Mouse (Mus musculus): ENCODE results near the gene Bhlhe23. TPM values are rescaled to one million over a fixed set of nuclear protein-coding genes. Genes with fewer than 3 reads are reported as not detected.

The Bhlhe23 gene
- total RNA-seq, 2 experiments from 2014 or later = not detected

DNA sequence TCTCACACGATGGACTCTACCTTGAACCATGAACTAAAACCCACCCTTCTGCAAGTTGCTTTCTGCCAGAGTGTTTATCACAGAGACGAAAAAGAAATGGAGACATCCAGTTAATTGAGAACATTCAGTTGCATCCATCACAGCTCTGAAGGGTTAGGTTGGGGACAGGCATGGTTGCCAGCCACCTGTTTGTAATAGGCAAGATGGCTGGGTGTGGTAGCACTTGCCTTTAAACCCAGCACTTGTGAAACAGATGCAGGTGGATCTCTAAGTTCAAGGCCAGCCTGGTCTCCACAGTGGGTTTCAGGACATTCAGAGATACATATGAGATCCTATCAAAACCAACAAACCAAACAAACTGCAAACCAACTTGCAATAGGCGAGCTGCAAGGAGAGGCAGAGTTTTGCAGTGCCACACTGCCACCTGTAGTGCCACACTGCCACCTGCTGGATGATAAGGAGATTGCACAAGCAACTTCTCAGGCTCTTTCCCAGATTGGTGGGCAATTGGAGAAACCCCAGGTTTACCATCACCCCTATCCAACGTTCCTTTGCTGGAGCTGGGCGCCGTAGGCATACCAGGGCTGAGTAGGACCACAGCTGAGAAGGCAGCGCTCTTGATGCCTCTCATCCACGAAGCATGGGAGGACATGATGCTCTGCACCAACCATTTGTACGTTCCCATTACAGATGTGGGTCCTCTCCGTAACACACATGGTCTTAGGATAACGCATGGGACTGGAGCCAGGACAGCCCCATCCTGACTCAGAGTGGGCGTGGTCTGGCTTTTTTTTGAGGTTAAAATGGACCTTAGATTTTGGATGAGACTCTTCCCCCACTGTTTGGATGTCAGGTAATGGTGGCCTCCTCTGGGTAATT is 2.8 kb upstream of the Bhlhe23 start:
- DNase-seq = peak; percentile 64
- intact Hi-C loops (cut with DNase I) = loop anchor here (10.0 kb wide), 2 partner anchors 195 to 305 kb away; partner anchors contain the start of genes Mrgbp and Ogfr

DNA sequence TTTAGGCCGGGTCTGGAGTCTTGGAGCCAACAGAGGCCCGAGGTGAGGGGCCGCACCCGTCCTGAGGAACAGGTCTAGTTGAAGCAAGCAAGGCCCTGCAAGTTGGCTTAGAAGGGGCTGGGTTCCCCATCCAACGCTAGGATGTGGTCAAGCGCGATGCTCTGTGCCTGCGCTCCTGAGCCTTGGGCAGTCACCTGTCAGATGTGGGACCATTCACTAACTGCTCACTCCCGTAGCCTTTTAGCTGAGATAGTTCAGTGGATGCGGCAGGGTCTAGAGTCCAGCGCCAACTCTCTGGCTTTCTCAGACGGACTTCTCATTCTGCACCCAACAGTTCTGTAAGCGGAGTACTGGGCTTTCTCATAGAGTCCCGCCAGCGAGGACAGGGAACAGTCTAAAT is 1.1 kb downstream of the Bhlhe23 start:
- intact Hi-C loops (cut with DNase I) = loop anchor here (10.0 kb wide), 2 partner anchors 191 to 301 kb away; partner anchors contain the start of genes Mrgbp and Ogfr
- DNase-seq = no peak

DNA sequence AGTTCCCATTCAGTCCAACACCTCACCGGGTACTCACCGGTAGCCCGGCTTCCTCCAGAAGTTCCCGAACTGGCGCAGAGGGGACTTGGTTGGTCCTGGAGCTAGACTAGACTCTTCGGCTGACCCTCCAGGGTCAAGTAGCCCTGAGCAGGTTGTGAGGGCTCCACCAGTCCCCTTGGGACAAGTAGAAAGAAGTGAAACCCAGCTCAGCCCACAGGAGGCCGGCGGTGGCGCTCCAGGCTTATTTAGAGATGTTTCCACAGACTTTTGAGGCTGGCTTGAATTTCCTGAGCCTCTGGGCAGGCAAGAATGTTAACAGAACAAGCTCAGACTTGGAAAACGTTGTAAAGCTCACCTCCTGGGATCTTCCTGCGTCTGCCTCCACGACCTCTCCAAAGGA is 1.5 kb downstream of the Bhlhe23 start:
- intact Hi-C loops (cut with DNase I) = loop anchor here (10.0 kb wide), 2 partner anchors 190 to 300 kb away; partner anchors contain the start of genes Mrgbp and Ogfr
- DNase-seq = no peak

DNA sequence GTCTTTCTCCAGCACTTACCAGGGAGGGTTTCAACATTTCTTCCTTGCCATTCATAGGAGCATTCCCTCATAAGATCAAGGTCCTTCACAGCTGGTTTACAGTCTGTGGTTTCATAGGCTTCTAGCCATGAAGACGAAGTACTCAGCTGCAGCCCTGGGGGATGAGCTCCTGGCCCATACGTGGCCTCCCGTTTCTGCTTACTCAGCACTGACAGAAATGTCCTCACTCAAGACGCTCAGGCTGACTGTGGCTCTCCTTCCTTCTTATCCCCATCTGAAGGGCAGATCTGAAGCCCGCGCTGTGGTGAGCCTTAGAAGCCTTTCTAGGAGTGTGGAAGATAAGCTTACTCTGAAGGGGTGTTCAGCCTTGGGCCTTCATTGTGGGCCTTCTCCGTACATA is 11.0 kb downstream of the Bhlhe23 start:
- intact Hi-C loops (cut with DNase I) = no loop called here
- DNase-seq = no peak

DNA sequence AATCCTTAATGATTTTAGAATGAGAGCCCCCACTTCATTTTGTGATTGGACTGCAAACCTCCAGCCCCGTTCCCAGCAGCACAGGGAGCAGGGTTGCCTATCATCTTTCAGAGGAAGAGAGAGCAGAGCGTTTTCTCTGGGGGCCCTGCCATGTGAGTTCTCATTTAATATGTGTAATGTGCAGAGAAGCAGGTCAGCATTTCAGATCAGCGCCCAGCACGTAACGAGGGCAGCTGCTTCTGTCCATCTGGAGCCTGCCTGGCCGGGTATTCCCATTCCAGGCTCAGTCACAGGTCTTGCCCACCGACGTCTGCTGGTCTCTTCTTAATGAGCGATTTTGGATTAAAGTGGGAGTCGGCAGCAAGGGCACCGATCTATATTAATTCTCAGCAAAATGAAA is 11.7 kb downstream of the Bhlhe23 start:
- intact Hi-C loops (cut with DNase I) = no loop called here
- peak; percentile 56 for DNase-seq

DNA sequence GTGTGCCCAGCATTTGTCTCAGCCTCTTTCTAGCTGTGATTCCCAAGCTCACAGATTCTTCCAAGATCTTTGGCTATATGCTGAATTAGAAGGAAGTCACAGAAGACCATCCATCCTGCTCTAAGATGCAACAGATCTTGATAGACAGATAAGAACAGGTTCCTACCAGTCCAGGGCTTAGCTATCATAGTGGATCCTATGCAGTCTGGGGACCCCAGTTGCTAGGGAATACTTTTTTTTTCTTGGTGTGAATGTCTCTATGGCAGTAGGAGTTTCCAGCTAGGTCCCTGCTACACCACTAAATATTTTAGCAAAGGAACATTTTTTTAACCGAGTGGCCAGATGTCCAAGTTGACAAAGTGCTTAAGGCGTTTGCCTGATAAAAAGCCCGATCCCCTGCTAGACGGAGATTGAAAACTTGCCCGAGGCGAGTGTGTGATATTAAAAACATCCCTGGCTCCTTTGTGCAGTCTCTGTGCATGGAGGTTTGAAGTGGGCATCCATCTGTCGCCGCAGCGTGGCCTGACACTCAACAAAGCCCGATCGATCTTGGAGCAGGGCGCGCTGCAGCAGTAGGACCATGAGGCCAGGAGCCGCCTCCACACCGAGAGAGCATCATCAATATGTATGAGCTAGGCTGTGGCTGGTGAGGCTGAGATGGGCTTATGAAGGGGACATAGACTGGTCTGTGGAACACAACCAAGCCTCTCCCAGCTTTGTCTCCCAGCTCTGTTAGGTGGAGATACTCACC is 18.0 kb downstream of the Bhlhe23 start:
- DNase-seq = peak; percentile 21
- intact Hi-C loops (cut with DNase I) = no loop called here

DNA sequence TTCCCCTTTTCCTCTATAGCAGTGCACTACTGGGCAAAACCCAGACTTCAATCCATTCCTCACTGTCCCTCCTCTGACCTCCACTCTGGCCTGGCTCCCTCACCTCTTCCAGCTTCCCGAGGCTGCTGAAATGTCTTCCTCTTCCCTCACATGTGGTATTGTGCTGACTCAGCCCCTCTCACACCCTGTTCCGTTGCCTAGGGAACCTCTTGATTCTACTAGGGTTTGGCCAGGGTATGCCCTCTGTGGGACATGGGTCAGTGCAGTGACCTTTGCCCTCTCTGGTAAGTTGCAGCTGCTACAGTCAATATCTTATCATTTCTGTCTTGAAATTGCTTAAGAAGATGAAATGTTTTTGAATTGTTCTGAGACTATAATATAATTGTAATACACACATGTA is 19.9 kb downstream of the Bhlhe23 start:
- intact Hi-C loops (cut with DNase I) = no loop called here

DNA sequence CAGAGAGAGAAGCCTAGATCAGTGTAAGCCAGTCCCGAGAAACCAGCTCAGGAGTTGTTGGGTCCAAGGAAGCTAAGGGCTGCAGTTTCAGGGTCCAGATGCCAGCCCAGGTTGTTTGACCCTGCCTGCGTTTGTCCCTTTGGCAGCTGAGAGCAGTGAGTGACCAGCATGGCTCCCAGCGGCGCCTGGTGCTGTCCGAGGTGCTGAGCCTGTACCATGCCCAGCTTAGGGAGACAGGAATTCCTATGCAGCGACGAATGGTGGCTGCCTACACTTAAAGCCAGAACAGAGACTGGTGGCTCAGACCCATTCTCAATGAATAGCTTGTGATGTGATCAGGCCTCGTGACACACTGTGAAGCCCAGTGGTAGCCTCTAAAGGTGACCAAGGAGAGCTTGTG is 20.8 kb downstream of the Bhlhe23 start:
- peak; percentile 26 for DNase-seq

More for the DNA sequence above, 19.9 kb downstream of the Bhlhe23 start:
- DNase-seq = no peak

DNA sequence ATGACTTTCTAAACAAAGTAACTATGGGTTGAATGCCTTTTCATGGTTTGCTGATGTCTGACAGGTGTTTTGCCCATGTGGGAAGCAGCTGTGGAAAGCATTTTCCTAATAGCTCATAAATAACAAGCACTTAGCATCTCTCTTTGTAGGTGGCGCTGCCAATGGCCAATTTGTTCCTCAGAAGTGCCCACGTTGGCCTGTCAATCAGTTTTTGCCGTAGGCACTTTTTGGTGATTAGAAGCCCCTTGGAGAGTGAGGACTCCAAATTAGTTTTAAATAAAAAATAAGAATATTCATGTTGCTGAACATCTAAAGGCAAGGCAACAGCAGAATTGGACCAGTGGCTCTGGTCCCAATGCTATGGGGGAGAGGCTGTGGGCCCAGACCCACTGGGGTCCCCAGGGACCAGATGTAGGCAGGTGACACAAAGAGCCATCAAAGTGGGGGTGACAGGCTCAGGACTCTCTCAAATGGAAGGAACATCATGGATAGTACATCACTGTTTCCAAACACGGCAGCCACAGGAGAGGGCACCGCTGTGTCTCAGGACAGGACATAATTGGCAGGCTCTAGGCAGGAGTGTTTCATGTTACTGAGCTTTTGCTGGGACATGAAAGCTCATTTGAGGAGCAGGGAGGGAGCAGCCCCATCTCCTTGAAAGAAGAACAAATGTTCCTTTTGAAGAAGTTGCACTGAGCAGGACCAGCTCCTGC is 21.6 kb downstream of the Bhlhe23 start:
- no peak for DNase-seq
- intact Hi-C loops (cut with DNase I) = no loop called here

More for the DNA sequence above, 20.8 kb downstream of the Bhlhe23 start:
- intact Hi-C loops (cut with DNase I) = no loop called here

DNA sequence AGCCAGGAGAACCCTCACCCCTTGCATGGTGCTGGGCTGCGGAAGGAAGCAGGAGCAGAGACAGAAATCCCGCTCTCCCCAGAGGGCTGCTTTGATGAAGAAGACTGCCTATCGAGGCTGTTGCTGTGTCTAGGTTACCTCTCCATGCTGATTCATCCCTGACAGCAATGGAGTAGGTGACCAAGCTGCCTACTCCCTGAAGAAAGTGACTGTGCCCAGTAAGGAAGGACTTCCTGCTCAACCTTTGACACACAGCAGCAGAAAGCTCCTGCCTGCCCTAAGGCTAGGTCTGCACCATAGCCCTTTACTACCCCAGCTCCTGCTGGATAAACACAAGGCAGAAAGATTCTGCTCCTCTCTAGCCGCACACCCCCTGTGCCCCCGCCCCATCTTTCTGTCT is 27.8 kb downstream of the Bhlhe23 start:
- intact Hi-C loops (cut with DNase I) = loop anchor here (10.0 kb wide), 1 partner anchor 164 kb away; the partner anchor contains the start of genes Mrgbp and Ogfr
- DNase-seq = no peak

DNA sequence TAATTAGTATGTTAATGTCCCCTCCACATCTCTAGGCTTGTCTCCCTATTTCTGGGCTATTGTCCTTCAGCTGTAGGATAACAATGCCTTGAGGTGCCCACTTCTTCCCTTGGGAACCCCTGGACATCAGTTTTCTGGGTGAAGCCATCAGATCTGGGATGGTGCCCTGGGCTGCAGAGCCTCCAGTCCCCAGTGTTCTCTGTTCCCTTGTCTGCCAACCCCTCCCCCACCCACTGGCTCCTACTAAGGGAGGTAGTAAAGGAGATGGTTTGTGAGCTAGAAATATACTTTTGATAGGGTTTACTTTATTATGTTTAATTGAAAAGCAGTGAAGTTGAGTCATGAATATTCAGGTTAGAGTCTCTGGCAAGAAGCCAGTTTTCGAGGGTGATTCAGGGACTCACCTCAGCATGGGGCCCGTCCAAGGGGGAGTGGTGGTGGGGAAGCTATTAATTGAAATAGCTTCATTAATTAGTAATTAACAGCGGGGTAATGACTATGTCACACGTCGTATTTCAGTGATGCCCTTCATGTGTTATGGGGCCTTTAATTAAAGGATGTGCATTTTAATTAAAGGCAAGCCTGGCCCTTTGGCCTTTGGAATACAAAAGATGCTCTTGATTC is 30.0 kb downstream of the Bhlhe23 start:
- peak; percentile 13 for DNase-seq
- intact Hi-C loops (cut with DNase I) = loop anchor here (10.0 kb wide), 1 partner anchor 162 kb away; the partner anchor contains the start of genes Mrgbp and Ogfr

DNA sequence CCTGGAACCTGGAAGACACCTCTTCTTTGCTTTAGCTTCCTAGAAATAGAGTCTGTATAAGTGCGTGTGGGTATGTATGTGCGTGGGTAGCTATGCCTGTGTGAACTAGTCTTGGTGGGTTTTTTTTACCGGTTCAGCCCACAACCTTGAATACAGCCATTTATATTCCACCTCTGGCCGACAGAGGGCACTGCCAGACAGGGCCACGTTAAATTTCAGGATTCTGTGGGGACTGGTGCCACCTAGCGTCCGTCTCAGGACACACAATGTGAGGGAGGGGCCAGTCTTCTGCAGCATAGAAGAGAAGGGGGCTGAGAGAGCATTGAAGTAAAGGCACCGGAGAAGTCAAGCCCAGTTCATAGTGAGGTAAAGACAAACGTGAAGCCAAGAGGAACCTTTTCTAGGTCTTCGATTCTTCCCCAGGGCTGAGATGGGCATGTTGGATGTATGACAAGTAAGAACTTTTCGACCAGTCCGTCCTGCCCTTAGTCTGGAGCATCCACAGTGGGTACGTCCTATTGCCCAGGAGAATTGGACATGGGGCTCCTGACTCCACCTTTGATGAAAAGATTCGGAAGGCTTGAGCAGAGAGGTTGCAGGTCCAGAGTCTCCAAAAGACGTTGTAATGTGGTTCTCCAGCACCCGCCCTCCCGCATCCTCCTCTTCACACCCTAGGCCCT is 31.3 kb downstream of the Bhlhe23 start:
- intact Hi-C loops (cut with DNase I) = loop anchor here (10.0 kb wide), 1 partner anchor 161 kb away; the partner anchor contains the start of genes Mrgbp and Ogfr
- peak; percentile 90 for DNase-seq

DNA sequence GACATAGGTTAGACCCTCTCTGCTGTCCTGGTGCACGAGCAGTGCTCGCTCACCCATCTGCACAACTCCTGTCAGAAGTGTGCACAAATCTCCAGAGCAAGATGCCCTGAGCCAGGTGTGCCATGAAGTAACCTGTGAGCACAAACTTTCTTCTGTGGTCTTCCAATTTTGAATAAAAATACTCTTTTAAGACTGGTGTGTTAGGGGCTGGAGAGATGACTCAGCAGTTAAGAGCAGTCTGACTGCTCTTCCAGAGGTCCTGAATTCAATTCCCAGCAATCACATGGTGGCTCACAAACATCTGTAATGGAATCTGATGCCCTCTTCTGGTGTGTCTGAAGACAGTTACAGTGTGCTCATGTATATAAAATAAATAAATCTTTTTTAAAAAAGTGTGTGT is 33.4 kb downstream of the Bhlhe23 start:
- intact Hi-C loops (cut with DNase I) = loop anchor here (10.0 kb wide), 1 partner anchor 159 kb away; the partner anchor contains the start of genes Mrgbp and Ogfr
- no peak for DNase-seq

DNA sequence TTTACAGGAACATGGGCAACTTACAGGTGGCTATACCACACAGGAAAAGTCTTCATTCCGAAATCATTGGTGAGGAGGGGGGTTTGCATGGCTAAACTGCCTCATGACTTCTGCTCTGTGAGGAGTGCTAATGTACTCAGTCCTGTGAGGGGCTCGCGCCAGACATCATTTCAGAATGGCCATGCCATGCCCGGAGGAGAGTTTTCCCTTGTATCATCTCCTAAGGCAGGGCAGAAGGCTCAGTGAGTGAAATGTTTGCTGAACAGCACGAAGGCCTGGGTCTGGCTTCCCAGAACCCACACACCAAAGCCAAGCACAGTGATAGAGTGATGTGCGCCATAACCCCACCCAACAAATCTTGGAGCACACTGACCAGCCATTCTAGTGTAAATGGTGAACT is 33.9 kb downstream of the Bhlhe23 start:
- intact Hi-C loops (cut with DNase I) = loop anchor here (10.0 kb wide), 1 partner anchor 158 kb away; the partner anchor contains the start of genes Mrgbp and Ogfr
- no peak for DNase-seq

DNA sequence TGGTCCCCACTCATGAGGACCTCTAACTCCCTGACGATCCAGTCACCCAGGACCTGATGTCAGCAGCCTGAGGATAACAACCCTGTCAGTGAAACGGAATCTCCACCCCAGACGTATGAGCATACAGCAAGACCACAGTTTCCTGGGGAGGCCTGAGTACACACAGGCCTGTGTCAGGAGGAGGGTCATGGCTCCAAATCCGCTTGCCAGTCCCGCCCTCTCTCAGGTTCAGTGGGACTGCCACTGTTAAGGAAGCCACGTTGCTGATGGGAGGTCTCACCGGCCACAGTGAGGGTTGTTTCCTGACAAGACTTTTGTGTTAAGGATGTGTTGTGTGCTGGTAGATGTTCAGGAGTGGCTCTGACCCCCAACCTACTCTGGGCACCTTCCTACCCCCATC is 35.3 kb downstream of the Bhlhe23 start:
- intact Hi-C loops (cut with DNase I) = loop anchor here (10.0 kb wide), 1 partner anchor 157 kb away; the partner anchor contains the start of genes Mrgbp and Ogfr
- DNase-seq = no peak

DNA sequence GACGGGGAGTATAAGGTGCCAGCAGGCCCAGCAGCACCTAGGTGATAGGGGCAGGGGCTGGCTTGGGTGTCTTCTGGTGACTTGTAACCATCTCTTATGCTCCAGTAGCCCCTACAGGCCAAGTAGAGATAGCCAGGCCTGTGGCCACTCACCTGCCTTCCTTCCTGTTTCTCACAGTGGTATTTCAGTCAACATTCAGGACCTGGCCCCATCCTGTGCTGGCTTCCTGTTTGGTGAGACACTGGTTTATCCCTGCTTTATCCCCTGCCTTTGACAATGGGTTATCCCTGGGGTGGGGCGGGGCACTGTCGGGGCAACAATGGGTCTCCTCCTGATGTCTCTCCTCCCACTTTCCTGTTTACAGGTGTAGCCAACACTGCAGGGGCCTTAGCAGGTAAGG is 36.4 kb downstream of the Bhlhe23 start:
- intact Hi-C loops (cut with DNase I) = loop anchor here (10.0 kb wide), 1 partner anchor 156 kb away; the partner anchor contains the start of genes Mrgbp and Ogfr
- DNase-seq = no peak

DNA sequence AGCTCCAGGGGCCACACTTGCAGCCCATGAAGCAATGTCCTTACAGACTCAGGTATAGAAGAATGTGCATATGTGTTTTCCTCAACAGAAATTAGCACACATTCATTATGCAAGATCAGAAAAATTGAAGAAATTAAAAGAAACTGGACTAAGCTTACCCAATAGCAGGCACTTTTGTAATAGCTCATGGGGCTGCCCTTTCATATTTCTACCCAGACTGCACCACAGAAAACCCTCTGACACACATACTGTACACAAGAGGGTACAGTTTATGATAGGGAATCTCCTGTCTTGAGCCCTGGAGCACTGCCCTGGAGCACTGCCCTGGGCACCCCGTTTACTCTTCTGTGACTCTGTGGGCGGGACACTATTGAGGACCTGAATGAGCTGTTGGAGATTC is 38.7 kb downstream of the Bhlhe23 start:
- intact Hi-C loops (cut with DNase I) = no loop called here
- DNase-seq = no peak

DNA sequence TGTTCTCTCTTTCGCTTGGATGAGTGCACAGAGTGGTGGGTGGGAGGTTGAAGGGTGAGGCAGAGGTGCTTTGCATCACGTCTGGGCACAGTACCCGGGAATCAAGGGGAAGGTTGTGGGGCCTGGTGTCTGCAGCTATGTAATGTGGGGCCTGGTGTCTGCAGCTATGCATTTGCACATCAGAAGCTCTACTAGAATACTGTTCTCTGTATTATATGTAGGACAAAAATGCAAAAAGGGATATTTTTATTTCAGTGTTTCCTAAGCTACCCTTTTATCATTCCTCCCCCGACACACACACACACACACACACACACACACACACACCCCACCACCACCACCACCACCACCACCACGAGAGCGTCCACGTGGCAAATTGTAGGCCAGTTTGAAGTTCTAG is 41.5 kb downstream of the Bhlhe23 start:
- intact Hi-C loops (cut with DNase I) = no loop called here
- no peak for DNase-seq

DNA sequence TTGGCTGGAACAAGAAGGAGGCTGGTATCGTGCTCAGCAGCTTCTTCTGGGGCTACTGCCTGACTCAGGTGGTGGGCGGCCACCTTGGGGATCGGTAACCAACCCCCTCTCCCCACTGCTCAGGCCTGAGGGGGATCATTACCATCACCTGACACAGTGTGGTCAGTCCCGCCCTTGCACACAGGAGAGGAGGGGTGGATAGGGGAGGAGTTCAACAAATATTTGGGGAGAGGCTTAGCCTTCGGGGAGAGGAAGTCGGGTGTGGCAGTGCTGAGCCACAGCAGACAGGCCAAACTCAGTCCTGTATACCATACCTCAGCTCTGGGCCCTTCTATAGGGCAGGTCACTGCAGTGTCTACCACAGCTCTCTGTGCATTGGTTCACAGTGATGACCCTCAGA is 44.7 kb downstream of the Bhlhe23 start:
- intact Hi-C loops (cut with DNase I) = no loop called here
- no peak for DNase-seq
